Mouse (Mus musculus) skeletal muscle tissue, adult 2 months (tissue): ENCODE measurements around the gene Ptpn1.

Experiments used
- DNase-seq: peaks from one replicate; pipeline ENCODE4 v3.0.0-alpha.2; 2012; ENCODE audit warnings: low read depth, low spot score

Gene Ptpn1

DNA sequence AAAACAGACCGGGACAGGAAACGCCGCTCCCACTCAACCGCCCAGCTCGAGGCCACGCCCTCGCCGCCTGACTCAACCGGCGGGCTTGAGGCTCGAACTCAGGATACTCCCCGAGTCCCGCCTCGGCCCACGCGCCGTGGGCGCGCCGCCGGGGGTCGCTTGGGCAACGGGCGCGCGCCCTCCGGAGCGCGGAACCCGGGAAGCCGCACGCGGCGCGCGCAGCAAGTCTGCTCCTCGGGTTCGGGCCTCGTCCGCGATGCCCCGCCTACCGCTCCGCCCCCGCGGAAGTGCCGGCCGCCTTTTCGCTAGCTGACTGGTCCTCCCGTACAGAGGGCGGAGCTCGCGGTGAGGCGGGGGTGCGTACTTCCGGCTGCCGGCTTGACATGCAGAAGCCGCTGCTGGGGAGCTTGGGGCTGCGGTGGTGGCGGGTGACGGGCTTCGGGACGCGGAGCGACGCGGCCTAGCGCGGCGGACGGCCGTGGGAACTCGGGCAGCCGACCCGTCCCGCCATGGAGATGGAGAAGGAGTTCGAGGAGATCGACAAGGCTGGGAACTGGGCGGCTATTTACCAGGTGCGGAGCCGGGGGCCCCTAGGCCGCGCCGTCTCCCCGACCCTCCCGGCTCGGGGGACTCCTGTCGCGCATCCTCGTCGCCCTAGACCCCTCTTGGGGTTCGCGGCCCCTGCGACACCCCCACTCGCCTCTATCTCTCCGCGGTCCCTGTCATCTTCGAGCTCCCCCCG is at the start of gene Ptpn1:
TSS of gene Ptpn1 (plus strand) at position 73 of the 742 bp plus-strand sequence.
- peak; percentile 92 for DNase-seq

DNA sequence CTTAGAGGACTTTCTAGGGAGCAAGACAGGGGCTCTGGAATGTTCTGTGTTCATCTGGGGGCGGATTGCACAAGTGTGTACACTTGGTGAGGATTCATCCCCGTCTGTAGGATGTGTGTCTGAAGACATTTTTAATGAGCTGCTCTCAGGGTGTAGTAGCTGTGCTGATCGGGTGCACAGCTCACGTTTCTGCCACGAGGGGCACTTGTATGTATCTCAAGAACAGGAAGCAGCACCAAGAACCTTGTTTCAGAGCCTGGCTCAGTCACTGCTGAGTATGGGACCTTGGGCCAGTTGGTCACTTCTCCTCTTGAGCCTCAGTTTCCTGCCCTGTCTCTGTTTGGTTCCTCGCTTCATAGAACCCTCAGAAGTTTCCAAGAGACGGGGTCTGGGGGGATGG is 45.4 kb upstream of the Ptpn1 start:
- DNase-seq, result no peak

DNA sequence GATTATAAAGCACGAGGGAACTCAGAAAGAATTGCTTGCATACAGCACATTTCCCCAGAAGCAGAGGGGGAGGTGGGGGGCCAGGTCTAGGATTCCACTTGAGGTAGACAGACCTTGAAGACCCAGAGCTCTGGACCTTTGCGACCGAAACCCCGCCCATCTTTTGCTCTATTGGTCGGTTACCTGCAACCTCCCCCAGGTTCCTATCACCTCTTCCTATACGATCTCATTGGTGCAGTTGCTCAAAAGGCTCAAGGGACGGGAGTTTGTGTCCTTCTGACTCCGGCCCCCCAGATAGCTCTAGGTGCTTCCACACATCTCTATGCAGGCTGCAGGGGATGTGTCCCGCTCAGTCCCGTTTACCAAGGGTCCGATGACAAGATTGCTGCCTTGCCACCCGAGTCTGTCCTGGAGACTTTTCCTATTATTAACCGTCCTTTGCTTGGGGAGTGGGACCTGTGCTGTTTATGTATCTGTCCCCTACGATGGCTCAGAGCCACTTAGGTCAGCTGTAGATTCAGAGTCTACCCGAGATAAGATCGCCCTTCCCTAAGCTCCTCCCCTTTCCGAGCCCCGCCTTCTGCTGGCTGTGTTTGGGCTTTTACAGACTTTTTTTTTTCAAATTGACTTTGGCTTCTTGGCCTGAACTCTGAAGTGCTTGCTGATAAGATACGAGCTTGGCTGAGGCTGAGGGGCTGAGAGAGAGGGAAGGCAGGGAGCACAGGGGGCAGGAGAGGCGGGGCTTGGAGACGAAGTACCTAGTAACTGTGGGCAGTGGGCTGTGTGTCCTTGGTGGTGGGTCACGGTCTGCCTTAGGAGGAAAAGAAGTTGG is 44.1 kb upstream of the Ptpn1 start:
- DNase-seq, result no peak

DNA sequence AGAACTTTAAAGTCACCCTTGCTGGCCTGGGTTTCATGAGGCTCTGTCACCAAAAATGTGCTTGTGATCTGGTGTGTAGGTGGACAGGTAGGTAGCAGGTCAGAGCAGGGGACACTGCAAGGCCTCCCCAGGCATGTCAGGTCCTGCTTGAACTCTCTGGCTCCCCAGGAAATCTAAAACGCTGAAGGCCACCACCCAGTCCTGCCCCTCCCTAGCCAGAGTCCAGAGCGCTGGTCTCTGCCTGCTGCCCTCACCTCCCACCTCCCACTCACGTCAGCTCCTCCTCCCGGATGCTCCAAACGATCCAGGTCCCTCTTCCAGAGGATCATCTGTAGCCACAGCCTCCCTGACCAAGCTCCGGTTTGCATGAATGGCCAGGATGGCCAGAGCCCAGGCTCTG is 43.0 kb upstream of the Ptpn1 start:
- DNase-seq, result no peak

DNA sequence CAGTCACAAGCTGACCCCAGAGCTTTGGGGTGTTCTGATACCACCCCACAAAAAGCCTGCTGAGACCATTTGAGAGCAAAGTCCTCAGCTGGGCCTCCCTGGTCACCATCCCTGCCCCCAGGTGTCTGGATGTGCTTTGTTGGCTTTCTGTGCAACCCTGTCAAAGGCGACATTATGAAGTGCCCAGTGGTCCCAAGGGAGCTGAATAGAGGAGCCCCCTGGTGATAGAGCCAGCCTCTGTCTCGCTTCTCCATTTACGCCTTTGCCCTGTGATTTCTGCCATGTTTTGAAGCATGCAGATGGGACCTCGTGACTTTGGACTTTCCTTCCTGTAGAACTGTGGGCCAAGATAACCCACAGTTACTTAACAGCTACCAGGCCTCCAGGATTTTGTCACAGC is 42.0 kb upstream of the Ptpn1 start:
- DNase-seq, result no peak

DNA sequence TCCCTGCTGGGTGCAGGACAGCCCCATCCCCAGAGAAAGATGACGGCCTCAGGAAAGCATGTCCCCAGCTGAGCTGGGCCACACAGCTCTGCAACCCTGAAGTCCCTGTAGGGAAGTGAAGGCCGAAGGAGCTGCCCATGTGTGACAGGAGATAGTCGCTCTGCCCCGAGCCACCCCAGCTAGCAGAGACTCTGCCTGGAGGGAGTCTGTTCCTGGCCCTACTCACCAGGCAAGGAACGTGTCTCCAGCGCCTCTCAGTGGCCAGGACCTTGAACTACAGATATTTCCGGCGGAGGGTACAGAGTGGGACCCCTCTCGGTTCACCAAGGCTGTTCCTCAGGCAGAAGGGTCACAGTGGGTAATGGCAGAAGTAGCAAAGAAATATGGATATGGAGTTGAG is 39.9 kb upstream of the Ptpn1 start:
- DNase-seq, result peak; percentile 64

DNA sequence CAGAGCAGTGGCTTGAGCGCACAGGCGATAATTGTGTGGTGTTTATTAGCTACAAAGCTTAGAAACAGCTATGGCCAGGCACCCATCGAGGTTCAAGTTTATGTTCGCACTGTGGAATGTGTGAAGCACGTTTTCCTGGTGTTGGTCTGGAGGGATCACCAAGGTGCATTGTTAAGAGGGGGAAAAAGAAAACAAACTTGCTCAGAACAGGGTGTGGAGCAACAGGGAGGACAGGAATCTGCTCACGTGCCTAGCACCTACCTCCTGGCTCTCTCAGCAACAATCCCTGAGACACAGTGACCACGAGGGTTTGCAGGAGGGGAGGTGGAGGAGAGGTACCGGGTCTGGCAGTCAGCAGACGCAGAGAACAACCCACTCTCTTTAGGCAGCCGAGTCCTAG is 38.2 kb upstream of the Ptpn1 start:
- DNase-seq, result no peak

DNA sequence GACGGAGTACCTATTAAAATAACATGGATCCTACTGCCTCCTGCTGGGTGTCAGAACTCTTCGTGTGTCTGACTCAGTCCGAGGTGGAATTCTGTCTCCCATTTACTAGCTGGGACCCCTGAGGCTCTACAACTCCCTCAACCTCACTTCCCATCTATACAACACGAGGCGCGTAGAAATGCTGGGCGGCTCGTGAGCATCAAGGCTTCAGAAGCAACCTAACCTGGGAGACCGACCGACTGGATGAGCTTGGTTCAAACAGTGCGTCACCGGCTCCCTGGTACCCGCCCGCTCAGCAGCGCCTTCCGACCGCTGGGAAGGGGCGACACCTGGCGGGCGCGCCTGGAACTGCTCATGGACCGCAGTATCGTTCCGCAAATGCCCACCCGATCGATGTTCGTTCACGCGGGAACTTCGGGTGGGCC is 36.9 kb upstream of the Ptpn1 start:
- peak; percentile 68 for DNase-seq

DNA sequence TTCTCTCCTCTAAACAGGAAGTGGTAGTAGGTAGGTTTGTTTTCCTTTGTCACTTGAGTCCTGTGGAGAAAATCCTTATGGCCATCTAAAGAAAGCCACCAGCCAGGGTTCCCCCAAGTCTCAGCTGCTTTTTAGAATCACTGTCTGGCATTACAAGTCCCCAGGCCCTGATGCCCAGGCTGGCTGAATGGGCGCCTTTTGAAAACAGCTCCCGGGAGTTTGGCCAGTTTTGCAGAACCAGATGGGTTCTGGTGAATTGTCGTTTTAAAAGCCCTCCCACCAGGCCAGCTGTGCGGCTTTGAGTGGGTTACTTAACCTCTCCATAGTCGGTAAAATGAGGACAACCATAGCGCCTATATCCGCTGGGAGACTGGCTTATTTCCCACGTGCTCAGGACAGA is 34.0 kb upstream of the Ptpn1 start:
- DNase-seq, result no peak

DNA sequence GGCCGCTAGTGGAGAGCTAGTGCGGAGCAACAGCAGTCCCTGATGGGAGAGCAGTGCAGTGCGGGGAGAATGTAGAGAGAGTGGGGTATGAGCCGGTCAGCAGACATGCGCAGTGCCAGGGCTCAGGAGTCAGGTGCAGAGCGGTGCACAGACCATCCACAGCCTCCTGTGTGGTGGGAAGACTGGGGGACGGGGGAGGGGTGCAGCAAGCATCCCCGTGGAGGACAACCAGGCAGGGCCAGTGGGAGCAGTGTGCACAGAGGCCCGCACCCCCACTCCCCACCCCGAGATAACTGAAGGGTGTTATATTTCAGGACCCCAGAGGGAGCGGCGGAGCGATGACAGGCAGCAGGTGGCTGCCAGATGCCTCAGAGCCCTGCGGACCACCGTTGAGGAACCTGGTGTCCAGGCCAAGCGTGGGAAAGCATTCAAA is 31.9 kb upstream of the Ptpn1 start:
- no peak for DNase-seq

DNA sequence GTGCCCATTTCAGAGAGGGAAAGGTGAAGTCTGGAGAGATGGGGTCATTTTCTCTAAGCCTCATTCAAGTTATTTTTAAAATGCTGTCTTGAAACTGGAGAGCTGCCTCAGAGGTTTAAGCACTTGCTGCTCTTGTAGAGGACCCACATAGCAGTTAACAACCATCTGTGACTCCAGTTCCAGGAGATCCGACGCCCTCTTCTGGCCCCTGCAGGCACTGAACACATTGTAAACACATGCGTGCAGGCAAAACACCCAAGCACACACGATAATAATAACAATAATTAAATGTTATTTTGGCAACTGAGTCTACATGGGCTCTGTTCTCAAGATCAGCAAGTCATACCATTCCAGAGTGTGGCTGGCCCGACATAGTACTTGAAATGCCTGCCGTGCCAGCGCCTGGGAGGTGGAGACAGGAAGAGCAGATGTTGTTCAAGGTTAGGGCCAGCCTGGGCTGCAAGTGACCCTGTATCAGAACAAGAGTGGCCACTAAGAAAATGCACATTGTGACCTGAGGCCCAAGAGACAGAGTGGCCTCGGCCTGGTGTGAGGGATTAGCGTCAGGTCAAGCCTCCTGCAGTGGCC is 29.6 kb upstream of the Ptpn1 start:
- DNase-seq, result no peak

DNA sequence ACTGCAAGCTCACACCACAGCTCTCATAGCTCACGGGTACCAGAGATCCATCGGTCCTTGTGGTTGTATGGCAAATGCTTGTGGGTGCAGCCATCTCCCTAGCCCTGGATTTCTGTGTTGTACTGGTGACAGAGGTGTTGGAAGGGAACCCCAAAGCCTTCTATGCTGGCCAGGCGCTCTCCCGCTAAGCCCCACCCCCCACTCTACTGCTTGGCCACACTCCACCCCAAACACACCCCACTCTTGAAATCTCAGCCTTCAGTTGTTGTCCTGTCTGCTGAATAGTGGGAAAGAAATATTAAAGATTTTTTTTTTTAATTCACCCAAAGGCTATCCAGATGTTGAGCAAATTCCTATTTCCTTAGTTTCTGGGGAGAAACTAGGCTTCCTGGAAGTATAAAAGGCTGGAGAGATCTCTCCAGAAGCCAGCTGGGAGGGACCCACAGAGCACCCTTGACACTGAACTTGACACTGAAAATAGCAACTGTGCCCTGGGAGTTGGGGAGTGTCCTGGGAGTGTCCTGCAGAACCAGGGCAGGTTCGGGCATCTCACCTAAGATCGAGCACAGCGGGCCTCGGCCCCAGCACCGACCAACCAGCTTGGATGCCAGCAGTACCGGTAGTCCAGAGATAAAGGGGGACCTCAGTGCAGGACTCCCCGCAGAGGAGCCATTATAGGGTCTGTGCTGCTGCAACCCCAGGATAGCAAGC is 28.5 kb upstream of the Ptpn1 start:
- DNase-seq, result no peak

DNA sequence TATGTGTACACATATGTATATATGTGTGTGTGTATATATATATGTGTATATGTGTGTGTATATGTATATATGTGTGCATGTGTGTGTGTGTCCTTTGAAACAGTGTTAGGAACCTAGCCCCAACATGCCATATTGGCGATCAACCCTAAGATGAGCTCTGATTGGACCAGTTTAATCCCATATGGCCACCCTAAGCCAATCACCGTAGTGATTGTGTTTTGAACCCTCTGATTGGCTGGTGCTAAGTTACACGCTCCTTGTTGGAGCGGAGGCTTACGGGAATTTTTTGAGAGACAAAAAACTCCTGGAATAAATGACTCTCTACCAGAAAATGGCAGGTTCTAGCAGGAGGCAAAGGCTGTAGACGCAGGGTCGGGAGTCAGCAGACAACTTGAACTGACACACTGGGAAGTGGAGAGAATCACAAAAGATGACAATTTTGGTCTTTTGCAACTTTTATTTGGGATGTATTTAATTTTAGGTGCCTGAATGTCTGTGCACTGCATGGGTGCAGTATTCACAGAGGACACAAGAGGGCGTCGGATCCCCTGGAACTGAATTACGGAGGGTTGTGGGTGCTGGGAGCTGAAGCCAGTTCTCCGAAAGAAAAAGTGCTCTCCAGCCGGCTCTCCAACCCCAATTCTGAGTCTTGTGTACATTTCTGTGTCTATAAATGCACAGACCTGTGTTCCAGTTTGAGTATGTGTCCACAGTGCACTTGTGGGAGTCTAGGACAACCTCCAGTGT is 27.1 kb upstream of the Ptpn1 start:
- DNase-seq, result no peak

DNA sequence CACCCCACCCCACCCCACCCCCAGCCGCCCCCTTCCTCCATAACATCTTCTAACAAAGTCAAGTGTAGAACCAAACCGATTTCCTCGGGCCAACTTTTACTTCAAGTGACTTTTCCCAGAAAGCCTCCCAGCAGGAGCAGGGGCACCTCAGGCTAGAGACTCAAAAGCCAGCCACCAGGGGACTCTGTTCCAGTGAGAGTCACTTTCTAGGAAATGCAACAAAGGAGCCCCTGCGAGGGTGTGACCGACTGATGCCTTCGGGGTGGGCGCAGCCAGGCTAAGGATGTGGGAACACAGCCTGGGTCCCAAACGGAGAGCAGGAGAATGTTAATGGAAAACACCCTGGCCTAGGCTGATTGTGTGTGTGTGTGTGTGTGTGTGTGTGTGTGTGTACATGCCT is 26.3 kb upstream of the Ptpn1 start:
- DNase-seq, result no peak

DNA sequence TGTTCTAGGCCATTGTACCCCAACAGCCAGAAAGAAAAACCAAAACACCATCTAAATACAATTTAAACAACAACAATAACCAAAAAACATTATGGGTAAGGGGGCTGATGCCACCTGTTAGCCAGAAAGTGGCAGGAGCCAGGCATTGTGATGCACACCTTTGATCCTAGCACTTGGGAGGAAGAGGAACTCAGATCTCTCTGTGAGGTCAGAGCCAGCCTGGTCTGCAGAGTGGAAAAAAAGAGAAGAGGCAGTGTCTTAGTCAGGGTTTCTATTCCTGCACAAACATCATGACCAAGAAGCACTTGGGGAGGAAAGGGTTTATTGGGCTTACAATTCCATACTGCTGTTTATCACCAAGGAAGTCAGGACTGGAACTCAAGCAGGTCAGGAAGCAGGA is 25.1 kb upstream of the Ptpn1 start:
- no peak for DNase-seq

DNA sequence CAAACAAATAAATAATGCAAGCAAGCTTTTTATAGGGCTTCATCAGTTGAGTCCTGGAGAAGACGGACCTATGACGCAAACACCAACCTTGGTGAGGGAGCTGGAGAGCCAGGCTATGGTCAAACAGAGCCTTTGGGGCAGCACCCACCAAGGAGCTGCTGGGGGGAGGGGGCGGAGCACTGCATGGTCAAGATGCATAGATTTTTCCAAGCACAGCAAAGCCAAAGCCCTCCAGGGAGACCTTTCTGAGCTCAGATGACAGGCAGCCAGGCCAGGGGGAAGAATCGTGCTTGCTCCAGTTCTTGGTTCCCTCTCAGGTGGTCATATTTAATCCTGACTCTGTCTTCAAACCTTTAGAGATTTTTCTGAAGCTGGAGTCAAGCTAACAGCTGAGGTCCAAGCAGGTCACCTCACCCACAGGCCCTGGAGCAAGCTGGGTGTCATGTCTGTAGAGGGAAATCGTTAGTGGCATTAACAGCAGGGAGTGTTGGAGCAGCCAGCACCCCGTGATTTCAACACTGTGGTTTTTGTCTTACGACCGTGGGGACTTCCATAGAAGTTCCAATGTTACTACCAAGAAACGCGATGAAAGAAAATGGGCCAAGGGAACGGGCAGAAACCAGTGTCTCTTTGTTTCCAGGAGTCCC is 22.2 kb upstream of the Ptpn1 start:
- DNase-seq, result no peak

DNA sequence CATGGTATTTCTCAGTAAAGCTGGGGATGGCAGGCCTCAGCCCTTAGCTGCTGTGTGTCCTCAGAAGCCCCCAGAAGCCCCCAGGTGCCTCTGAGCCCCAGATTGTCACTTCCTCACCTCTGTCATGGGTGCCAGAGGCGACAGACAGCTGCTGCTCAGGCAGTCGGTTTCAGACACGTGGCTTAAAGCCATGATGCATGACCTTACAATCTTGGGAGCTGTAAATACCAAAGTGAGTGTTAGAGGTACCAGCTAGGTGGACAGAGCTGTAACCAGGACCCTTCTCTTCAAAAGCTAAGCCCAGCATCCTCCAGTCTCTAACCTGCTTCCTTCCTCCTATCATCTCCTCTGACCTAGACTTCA is 21.7 kb upstream of the Ptpn1 start:
- no peak for DNase-seq

DNA sequence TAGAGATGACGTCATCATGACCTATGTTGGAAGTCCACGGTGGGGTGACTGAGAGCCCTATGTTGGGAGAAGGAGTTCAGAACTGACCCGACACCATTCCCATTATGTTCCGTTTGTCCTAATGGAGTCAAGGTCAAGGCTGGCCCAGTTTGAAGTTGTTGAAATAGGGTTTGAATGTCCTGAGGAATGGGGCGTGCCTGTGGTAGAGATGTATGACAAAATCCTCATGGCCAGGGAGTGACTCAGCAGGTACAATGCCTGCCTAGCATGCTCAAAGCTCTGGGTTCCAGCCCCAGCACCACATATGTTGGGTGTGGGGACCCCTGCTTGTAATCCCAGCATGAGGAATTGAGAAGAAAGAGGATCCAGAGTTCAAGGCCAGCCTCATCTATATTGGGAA is 20.3 kb upstream of the Ptpn1 start:
- no peak for DNase-seq

DNA sequence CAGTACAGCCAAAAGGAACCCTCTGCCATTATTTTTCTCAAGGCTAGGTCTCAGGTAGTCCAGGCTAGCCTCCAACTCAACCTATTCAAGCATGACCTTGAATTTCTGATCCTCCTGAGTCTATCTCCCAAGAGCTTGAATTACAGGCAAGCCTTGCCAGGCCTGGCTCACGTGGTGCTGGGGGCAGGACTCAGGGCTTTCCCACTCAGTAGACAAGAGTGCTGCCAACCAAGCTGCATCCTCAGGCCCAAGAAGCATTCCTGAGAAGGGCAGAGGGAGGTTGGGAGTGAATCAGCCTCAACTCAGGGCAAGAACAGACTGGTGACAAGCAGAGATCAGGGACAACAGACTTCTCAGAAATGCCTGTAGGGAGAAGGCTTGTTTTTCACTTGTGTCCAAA is 12.8 kb upstream of the Ptpn1 start:
- DNase-seq, result no peak

DNA sequence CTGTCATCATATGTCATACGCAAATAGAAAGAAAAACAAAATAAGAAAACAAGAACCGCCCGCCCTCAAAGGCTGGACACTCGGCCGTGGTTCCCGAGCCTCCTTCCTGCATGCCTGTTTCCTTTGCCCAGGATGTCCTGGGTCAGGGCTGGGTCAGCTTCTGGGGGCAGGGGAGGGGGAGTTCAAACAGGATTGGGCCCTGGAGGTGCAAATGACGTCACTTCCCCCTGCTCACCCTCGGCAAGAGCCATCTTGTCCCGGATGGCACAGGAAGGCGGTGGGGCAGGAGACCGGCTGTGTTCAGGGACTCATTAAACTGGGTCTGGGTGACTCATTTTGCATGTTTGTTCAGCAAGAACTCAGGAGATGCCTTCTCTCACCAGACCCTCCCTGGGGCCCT is 11.8 kb upstream of the Ptpn1 start:
- DNase-seq, result no peak

DNA sequence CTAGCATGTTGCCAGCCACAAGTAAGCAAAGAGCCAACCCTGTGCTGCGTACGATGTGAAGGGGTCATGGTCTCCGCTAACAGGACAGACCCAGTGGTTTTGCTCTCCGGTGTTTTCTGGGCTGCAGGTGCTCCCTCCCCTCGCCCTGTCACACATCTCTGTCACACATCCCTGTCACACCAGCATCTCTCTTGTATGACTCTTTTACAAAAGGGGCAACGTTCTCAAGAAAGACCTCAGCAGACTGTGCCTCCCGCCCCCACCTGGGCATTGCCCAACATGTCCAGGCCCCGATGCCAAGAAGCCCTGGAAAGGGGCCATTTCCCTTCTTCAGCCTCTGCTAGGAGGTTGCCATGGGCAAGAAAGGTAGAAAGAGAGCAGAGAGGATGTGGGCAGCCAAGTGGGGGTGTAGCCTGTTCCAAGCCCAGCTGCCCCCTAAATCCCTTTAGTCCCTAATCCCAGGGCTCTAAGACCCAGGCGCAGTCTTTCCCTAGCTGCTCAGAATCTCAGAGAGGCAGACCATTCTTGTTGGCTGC is 10.8 kb upstream of the Ptpn1 start:
- DNase-seq, result no peak
